Mouse (Mus musculus): Measurements from ENCODE around the gene Zfp574. TPM values are rescaled to one million over a fixed set of nuclear protein-coding genes. Genes with fewer than 3 reads are reported as not detected.

The Zfp574 gene
- 16.5 TPM for polyA plus RNA-seq (2015; fragmentation: Illumina TruSeq; extraction: RNeasy Lipid Tissue Mini Kit (QIAGEN cat#74804); ENCODE audit: low read depth, low replicate concordance)

DNA sequence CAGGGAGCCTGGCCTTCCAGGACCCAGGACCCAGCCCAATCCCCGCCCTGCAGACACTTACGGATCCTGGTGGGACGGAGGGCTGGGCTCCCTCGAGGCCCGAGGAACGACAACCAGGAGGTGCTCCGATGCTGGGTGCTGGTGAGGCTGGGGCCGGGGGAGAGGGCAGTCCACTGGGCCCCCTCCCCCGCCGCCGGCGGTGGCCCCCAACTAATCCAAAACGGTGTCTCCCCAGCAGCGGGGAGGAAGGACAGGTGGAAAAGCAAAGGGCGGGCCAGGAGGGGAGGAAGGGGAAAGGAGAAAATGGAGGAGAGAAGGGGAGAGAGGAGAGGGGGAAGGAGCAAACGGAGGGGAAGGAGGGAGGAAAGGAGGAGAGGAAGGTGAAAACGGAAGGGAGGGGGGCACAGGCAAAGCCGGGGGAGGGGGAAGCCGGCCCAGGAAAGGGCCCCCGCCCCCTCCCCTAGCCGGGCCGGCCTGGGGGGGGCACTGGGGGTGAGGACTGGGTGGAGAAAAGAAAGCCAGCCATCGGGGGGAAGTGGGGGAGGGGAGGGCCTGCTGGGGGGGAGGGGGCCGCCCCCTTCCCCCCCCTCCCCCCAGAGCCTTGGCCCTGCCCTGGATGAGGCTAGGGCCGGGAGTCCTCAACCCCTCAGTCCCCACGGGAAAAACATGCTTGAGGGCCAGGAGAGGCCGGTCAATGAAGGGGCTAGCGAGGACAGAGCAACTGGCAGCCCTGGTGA, at the start of gene Zfp574, which contains the start of gene Grik5:
TSS of gene Zfp574 (plus strand) at position 589 of the 737 bp plus-strand sequence.
TSS of gene Grik5 (minus strand) at position 368 of the 737 bp plus-strand sequence.

Other genes with a start within 250 kb of the Zfp574 start
- gene Gm9844, start 210.4 kb upstream of the Zfp574 start, polyA plus RNA-seq (2015; fragmentation: Illumina TruSeq; extraction: RNeasy Lipid Tissue Mini Kit (QIAGEN cat#74804); ENCODE audit: low read depth, low replicate concordance) = 5.7 TPM
- not detected for gene Lypd4, start 202.6 kb upstream of the Zfp574 start, polyA plus RNA-seq (2015; fragmentation: Illumina TruSeq; extraction: RNeasy Lipid Tissue Mini Kit (QIAGEN cat#74804); ENCODE audit: low read depth, low replicate concordance)
- gene Dmrtc2, start 202.5 kb upstream of the Zfp574 start, polyA plus RNA-seq (2015; fragmentation: Illumina TruSeq; extraction: RNeasy Lipid Tissue Mini Kit (QIAGEN cat#74804); ENCODE audit: low read depth, low replicate concordance) = not detected
- 828 TPM for gene Rps19, start 188.2 kb upstream of the Zfp574 start, polyA plus RNA-seq (2015; fragmentation: Illumina TruSeq; extraction: RNeasy Lipid Tissue Mini Kit (QIAGEN cat#74804); ENCODE audit: low read depth, low replicate concordance)
- not detected for gene Cd79a, start 175.2 kb upstream of the Zfp574 start, polyA plus RNA-seq (2015; fragmentation: Illumina TruSeq; extraction: RNeasy Lipid Tissue Mini Kit (QIAGEN cat#74804); ENCODE audit: low read depth, low replicate concordance)
- 52.4 TPM for gene Arhgef1, start 169.7 kb upstream of the Zfp574 start, polyA plus RNA-seq (2015; fragmentation: Illumina TruSeq; extraction: RNeasy Lipid Tissue Mini Kit (QIAGEN cat#74804); ENCODE audit: low read depth, low replicate concordance)
- gene Gm4881, start 128.1 kb upstream of the Zfp574 start, polyA plus RNA-seq (2015; fragmentation: Illumina TruSeq; extraction: RNeasy Lipid Tissue Mini Kit (QIAGEN cat#74804); ENCODE audit: low read depth, low replicate concordance) = 0.55 TPM
- 268 TPM for gene Rabac1, start 99.8 kb upstream of the Zfp574 start, polyA plus RNA-seq (2015; fragmentation: Illumina TruSeq; extraction: RNeasy Lipid Tissue Mini Kit (QIAGEN cat#74804); ENCODE audit: low read depth, low replicate concordance)
- gene Atp1a3, start 66.6 kb upstream of the Zfp574 start, polyA plus RNA-seq (2015; fragmentation: Illumina TruSeq; extraction: RNeasy Lipid Tissue Mini Kit (QIAGEN cat#74804); ENCODE audit: low read depth, low replicate concordance) = 1,176 TPM
- 104 TPM for gene Grik5, start 221 bp upstream of the Zfp574 start, polyA plus RNA-seq (2015; fragmentation: Illumina TruSeq; extraction: RNeasy Lipid Tissue Mini Kit (QIAGEN cat#74804); ENCODE audit: low read depth, low replicate concordance)
- 4.0 TPM for gene Pou2f2, start 107.2 kb downstream of the Zfp574 start, polyA plus RNA-seq (2015; fragmentation: Illumina TruSeq; extraction: RNeasy Lipid Tissue Mini Kit (QIAGEN cat#74804); ENCODE audit: low read depth, low replicate concordance)
- 15.9 TPM for gene Dedd2, start 148.0 kb downstream of the Zfp574 start, polyA plus RNA-seq (2015; fragmentation: Illumina TruSeq; extraction: RNeasy Lipid Tissue Mini Kit (QIAGEN cat#74804); ENCODE audit: low read depth, low replicate concordance)
- gene Zfp526, start 148.9 kb downstream of the Zfp574 start, polyA plus RNA-seq (2015; fragmentation: Illumina TruSeq; extraction: RNeasy Lipid Tissue Mini Kit (QIAGEN cat#74804); ENCODE audit: low read depth, low replicate concordance) = 6.3 TPM
- 204 TPM for gene Gsk3a, start 165.3 kb downstream of the Zfp574 start, polyA plus RNA-seq (2015; fragmentation: Illumina TruSeq; extraction: RNeasy Lipid Tissue Mini Kit (QIAGEN cat#74804); ENCODE audit: low read depth, low replicate concordance)
- 29.1 TPM for gene Erf, start 178.2 kb downstream of the Zfp574 start, polyA plus RNA-seq (2015; fragmentation: Illumina TruSeq; extraction: RNeasy Lipid Tissue Mini Kit (QIAGEN cat#74804); ENCODE audit: low read depth, low replicate concordance)
- 104 TPM for gene Cic, start 195.1 kb downstream of the Zfp574 start, polyA plus RNA-seq (2015; fragmentation: Illumina TruSeq; extraction: RNeasy Lipid Tissue Mini Kit (QIAGEN cat#74804); ENCODE audit: low read depth, low replicate concordance)
- 39.5 TPM for gene Pafah1b3, start 225.4 kb downstream of the Zfp574 start, polyA plus RNA-seq (2015; fragmentation: Illumina TruSeq; extraction: RNeasy Lipid Tissue Mini Kit (QIAGEN cat#74804); ENCODE audit: low read depth, low replicate concordance)
- gene Prr19, start 228.8 kb downstream of the Zfp574 start, polyA plus RNA-seq (2015; fragmentation: Illumina TruSeq; extraction: RNeasy Lipid Tissue Mini Kit (QIAGEN cat#74804); ENCODE audit: low read depth, low replicate concordance) = 0.51 TPM
- 38.8 TPM for gene Tmem145, start 233.5 kb downstream of the Zfp574 start, polyA plus RNA-seq (2015; fragmentation: Illumina TruSeq; extraction: RNeasy Lipid Tissue Mini Kit (QIAGEN cat#74804); ENCODE audit: low read depth, low replicate concordance)
- 50.0 TPM for gene Megf8, start 244.6 kb downstream of the Zfp574 start, polyA plus RNA-seq (2015; fragmentation: Illumina TruSeq; extraction: RNeasy Lipid Tissue Mini Kit (QIAGEN cat#74804); ENCODE audit: low read depth, low replicate concordance)